Mouse (Mus musculus): ENCODE measurements around the gene Slc16a3.
A peak's percentile ranks its signal among the peaks of the same experiment; 100 is the strongest.

Gene Slc16a3

DNA sequence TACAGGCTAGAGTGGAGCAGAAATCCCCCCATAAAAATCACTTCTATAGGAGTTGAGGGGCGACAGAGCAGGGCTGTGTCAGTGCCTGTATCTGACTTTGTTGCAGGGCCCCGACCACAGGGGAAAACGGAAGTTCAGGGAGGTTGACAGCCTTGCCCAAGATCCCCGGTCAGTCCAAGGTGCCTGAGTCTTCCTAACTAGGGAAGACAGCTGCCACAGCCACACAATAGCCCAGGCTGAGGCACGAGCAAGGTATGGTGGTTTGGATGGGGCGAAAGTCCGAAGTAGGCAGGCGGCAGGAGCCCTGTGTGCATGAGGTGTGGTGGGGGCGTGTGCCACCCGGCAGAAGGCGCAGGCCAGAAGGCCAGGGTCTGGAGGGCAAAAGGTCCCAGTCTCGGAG lies at the start of gene Slc16a3:
Gene Slc16a3, plus strand, starts transcription at position 153 of the 400 bp plus-strand sequence.
- DNase-seq = no peak

DNA sequence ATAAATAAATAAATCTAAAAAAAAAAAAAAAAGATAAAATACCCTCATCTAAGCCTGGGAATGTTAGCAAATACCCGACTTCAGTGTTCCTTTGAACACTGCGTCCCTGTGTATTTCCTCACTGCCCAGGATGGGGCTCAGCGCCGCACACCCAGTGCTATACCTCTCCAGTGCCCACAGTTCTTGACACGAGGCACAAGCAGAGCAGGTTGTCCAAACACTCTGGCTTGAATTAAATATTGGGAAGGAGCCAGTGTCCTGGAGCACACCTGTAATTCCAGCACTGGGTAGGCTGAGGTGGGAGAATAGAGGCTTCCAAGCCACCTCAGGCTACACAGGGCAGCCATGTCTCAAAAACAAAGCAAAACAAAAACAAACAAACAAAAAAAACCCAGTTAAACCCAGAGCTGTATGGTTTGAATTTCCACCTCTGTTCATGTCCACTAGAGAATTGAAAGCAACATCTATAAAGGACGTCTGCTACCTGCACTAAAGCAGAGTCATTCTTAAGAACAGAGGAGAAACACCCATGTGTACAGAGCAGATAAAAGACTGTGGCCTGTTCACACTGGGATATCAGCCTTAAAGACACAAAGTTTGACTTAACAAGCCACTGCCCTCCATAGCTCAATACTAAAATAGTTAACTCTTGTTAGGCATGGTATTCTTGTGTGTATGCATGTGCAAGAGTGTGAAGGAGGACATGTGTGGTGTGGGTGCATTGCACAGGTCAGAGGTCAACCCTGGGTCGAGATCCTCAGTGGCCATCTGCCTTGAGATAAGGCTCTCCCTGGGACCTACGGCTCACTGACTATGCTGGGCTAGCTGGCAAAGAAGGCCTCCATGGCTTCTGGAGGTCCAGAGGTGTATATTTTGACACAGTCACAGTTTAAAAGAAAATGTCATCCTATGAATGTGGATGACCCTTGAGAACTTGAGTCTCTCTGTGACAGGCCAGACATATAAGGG lies 47.7 kb upstream of the Slc16a3 start:
- no peak for DNase-seq

DNA sequence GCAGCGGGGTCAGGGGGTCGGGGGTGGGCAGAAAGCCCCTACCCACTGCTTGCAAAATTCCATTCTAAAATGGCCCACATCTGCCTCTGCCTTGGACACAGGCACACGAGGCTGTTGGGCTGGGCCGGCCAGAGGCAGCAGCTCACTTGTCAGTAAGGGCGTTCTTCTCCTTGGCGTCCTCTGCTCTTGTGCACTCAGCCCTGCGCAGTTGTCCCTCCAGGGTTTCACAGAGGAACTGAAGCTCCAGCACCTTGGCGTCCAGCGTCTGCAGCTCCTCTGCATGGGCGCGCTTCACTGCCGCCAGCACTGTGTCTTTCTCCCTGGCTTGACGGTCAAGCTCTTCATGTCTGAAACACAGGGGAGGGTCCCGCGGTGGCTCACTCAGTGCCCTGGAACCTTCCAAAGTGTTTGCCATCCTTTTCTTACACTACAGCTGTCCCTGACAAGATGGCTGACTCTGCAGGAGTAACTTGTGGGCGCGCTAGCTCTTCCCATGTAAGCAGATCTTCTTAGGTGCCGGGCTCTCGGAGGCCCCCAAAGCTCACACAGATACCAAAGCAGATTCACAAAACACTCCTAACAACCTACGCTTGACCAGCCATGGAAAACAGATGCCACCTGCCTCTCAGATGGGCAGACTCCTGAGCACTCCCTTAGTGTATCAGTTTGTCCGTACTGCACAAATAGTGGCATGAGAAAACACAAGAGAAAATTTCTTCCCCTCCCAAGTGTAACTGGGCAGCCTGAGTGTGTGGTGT lies 46.4 kb upstream of the Slc16a3 start:
- DNase-seq = peak; percentile 23

DNA sequence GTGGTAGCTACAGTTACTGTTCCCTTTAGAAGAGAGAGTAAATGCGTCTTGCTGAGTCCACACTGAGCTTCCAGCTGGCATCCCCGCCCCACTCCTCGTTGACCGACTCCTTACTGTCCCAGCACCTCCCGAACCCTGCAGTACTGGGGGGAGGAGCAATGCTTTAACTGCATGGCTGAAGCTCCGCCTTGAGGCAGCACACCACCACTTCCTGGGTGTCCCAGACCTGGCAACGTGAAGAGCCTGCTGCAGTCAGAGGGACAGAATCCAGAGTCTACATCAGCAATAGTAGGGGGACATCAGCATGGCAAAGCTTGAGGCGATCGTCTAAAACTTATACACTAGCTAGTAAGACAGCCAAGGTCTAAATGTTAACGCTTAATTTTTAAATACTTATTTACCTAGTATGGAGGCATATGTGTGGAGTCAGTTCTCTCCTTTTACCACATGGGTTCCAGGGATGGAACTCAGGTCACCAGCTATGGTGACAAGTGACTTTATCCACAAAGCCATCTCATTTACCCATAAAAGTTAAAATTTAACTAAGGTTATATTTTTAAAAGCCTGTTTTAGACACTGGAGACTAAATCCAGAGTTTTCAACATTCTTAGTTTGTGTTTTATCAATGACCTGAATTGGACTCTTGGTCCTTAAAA lies 45.7 kb upstream of the Slc16a3 start:
- DNase-seq = peak; percentile 37

DNA sequence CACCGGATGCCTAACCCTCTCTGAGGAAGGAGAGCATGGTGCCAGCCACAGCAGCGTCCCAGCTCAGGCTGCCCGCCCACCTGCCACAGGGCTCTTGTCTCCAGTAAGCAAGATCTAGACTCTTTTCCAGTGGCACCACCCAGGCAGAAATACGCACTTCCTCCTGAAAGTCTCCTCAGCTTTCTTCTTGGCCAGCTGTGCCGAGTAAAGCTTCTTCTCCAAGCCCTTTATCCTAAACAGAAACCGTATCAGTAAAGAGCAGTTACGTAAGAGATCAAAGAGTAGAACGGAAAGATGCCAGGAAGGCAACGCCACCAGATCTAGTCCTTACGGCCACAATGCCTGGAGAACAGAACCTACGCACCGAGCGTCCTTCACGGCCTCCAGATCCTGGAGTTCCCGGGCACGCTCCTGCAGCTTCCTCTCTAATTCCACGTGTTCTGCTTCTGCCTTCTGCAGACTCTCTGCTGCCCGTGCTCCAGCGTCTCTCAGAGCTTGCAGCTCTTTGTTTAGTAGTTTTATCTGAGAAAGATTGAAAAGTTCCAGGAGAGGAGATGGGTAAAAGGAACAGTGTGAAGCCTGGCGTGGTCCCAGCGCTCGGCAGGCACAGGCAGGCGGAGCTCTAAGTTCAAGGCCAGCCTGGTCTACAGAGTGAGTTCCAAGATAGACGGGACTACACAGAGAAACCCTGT lies 45.0 kb upstream of the Slc16a3 start:
- DNase-seq = peak; percentile 32

DNA sequence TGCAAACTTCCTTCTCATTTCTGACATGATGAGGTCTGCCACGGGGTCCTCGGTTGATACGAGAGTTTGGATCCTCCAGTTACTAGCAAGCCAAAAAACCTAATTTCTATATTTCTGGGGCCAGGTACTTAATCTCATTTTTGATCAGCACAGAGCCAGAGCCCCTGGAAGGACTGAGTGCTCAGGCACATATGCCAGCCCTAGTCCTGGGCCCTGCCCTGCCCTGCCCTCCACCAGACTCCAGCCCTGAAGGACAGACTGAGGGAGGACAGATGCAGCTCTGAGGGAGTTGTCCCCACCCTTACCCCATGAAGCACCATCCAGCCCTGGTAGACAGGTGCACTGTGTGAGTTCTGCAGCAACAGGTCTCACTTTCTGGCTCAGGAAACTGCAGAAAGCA lies 43.7 kb upstream of the Slc16a3 start:
- DNase-seq = no peak

DNA sequence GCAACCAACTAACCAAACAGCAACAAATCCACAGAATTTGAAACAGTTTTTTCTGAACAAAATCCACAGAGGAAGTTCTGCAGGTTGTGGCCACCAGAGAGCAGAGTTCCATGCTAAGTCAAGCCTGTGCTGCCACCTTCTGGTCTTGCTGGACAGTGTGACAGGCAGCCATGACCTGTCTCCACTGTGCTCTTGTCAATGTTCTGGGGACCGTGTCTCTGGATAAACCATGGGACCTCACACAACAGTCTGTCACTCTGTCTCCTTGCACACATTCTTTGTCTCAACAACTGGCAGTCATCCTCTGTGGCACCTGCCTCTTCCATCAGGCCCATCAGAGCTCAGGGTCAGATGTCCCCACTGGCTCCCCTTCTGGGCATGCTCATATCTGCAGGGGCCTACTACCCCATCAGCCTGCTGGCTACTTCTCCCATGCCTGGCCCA lies 42.8 kb upstream of the Slc16a3 start:
- DNase-seq = peak; percentile 83

DNA sequence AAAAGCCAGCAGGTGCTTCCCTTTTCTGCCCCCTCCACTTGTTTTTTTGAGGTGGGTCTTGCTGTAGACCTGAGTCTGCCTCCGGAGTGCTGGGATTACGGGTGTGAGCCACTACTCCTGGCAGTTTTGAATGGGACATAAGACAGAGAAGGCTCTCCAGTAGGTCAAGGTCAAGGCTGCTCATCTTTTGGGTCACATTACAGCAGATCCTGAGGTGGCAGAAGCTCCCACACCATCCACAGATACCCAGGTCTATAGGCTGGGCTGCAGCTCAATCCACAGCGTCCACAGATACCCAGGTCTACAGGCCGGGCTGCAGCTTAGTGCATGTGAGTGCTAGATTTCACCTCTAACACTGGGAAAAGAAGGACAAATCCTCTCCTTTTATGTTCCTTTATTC lies 34.5 kb upstream of the Slc16a3 start:
- no peak for DNase-seq

DNA sequence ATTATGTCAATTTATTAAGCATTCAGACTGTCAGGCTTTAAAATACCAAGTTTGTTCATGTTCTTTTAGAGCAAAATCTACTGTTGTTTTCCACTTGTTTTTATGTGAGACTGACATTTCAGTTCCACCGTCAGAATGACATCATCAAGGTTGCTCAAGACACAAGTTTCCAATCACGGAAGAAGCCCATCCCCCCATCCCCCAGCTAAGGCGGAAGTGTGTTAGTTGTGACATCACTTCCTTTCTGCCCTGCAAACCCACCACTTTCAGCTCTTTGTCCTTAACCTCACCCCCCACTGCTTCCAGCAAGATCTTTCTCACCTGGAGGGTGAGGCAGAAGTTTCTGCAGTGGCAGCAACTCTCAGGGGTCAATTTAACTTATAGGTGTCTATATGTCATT lies 31.8 kb upstream of the Slc16a3 start:
- DNase-seq = no peak

DNA sequence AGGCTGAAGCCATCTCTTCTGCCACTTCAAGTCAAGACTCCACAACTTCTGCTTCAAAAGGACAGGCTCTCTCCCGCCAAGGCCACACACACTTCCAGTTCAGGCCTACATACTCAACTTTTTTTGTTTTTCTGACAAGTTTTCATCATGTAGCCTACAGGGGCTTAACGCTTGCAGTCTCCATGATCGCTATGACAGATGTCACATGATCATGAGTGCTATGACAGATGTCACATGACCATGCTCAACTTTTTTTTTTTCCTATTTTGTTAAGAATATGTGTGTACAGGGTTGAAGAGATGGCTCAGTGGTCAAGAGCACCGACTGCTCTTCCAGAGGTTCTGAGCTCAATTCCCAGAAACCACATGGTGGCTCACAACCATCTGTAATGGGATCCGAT lies 30.5 kb upstream of the Slc16a3 start:
- DNase-seq = no peak

DNA sequence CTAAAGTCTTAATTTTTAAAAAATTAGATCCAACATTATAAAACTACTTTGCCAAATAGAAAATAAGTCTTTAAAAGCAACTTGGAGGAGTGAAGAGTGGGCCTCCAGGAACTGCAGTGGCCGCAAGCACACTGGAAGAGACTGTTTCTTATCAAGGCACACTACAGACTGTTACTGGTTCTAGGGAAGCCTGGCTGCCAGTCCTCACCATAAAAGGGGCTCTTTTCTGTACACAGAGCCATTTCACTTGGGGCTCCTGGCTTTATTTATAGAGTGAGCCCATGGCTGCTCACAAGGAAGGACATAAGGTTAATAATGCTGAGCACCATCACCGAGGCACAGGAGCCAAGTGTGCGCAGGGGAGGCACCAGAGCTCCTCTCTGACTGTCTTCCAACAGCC lies 25.8 kb upstream of the Slc16a3 start:
- no peak for DNase-seq

DNA sequence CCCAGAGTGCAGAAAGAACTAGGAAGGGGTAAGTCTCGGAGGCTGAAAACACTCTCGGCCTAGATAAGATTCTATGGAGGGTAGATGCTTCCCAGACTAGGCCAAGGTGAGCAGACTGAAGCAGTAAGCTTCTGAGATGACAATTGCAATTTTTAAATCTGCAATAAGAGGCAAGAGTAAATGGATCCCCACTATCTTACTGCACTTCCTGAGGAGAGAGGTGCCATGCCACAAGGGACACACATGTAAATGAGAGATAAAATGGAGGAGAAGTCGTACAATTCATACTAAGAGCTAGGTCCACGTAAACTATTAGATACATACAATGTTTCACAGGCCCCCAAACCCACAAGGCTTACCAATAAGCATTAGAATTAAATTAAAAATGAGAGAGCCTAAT lies 19.8 kb upstream of the Slc16a3 start:
- DNase-seq = no peak

DNA sequence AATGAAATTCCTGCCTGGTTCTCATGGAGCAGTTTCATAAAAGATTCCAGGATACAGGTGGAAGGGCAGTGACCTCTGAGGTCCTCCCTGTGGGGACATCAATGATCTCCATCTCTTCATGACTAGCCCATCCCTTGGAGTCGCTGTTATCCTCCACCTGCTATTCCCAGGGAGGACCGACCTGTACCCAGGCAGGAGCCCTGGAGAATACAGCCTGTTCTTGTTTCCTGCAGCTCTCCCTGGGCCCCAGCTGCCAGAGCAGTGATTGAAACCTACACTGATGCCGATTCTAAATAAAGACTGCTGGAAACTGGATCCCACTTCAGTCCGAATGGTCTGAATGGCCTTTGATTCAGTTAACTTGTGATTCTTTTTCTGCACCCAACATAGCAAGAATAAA lies 16.8 kb upstream of the Slc16a3 start:
- no peak for DNase-seq

DNA sequence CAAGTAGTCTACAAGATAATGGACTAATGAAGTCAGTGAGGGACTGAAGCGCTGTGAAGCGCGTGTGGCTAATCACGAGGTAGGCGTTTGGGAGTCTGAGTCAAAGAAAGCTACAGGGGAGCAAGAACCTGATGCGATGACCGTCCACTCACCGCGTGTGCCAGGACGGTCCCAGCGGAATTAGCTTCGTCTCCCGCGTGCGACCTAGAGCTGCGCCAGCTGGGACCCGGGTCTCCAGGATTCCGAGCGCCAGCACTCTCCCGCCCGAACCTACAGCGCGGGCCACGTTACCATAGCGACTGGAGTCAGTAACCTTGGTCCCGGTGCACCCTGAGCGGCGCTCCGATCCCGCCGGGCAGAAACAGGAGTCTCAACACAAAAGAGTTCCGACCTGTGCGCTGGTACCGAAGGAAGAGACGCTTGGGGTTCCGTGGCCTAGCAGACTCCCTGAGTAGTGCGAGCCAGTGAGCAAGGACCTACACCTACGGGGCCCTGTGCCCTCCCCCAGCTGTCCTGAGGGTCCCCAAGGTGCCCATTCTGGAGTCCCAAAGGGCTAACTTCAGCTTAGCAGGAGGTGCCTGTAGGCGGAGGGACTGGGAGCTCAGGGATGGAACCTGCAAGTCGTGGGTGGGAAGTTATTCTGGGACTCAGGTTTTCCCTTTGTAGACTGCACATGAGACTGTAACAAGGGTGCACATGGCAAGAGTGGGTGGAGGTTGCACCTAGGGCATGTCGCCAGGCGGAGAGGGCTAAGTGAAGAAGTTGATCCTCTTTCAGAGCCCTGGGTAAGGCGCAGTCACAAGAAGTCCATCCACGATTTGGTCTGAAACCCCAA lies 15.5 kb upstream of the Slc16a3 start, which contains the start of gene Ccdc57:
Gene Ccdc57, minus strand, starts transcription at position 309 of the 835 bp plus-strand sequence.
- DNase-seq = peak; percentile 93

DNA sequence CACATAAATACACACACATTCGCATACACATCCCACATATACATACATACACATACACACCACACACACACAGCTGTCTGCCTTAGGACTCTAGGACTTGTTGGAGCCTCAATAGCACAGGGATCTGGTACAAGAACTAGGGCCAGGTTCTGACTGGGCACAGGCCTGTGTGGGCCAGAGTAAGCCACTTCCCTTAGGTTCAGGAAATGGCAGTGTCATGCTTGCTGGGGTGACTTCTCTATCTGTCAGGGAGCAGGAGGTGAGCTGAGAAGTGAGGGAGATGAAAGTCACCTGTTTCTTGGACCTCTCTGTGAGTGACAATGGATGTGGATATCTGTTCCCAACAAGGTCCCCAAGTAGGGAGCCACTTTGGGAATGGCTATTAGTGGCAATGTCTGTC lies 10.3 kb upstream of the Slc16a3 start:
- no peak for DNase-seq

DNA sequence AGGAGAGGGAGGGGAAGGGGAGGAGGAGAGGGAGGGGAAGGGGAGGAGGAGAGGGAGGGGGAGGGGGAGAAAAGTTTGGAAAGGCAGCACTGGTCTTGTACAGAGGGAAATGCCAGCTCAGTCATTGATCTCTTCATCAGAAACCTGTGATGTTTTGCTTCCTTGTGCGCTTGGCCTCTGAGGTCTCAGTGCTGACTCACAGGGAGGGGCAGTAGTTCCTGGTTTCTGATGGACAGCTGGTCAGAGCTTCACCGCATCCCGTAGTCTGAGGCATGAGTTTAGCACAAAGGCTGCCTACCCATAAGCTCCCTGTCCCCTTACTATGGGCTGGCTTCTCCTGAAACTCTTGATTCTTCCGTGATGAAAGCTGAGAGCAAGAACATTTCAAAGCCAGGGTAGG lies 9.5 kb upstream of the Slc16a3 start:
- DNase-seq = no peak

DNA sequence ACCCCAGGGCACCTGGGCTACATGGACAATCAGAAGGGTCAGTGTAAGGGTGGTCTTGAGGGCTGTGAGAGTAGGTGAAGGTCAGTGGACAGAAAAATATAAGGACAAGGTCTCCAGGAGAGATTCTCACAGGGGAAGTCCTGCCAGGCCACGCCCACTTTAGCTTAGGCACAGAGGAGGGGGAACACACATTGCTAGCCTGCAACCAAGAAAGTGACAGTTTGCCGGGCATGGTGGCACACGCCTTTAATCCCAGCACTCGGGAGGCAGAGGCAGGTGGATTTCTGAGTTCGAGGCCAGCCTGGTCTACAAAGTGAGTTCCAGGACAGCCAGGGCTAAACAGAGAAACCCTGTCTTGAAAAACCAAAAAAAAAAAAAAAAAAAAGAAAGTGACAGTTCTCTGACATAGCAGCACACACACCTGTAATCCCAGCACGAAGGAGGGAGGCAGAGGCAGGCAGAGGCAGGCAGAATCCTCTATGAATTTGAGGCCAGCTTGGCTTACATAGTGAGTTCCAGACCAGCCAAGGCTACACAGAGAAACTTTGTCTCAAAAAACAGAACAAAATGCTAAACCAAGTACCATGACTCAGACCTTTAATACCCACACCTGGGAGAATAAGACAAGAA lies 8.5 kb upstream of the Slc16a3 start:
- DNase-seq = no peak

DNA sequence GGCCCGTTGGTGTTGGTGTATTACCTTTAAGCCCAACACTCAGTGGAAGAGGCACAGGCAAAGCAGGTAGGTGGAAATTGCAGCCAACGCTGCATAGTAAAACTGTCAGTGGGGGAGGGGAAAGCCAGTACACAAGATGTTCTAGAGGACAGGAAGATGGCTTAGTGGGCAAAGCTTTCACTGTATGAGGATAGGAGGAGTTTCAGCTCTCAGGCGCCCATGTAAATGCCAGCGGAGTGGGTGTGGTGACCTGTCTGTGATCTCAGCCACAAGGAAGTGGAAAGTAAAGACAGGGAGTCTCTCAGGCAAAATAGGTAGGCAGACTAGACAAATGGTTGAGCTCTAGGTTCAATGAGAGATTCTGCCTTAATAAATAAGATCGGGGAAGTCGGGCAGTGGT lies 7.3 kb upstream of the Slc16a3 start:
- no peak for DNase-seq

DNA sequence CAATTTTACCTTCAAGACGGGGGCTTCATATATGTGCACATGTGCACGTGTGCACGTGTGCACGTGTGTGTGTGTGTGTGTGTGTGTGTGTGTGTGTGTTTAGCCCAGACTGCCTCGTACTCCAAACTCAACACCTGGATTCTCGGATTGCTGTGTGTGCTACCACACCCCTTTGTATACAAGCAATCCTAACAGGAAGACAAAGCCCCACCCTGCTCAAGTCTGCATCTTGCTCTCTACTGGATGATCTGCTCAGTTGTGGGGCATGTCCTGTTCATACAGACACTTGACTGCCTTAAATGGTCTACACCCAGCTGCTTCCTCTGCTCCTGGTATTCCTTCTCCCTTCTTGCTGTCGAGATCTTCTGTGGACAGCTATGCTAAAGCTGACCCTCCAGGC lies 3.0 kb upstream of the Slc16a3 start:
- no peak for DNase-seq

DNA sequence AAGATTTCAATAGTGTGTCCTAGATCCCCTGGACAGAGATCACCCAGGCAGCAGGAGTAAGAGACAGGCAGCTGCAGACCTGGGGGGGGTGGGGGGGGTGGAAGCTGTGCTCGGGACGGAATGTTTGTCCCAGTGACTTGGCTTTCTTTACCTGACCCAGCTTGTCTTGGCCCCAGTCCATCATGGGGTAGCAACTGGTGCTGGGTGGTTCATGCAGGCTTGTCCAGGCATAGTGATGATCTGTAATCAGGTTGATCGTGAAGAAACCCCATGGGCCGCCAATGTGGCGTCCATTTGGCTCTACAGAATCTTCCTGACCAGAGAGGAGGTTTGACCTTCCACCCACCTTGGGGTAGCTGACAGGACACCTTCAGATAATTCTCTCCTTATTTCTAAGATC lies 2.4 kb upstream of the Slc16a3 start:
- no peak for DNase-seq
